Mouse (Mus musculus): ENCODE measurements around the gene Ephx3.

Gene Ephx3

DNA sequence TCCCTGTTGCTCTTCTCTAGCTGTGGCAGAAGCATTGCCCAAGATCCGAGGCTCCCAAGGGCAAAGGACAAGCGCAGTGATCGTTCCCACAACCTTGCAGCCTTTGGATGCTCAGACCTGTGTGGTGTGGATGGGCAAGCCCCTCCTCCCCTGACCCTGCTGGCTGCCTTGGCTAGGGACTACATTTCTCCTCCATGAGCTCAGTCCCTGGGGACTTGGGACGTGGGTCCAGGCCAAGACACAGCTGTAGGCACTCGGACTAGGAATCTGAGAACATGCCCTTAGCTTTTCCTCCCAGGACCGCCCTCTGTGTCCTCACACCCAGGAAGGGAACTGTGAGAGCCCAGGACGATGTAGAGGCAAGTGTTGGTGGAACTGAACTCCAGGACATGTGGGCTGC is 16.2 kb downstream of the Ephx3 start:
- in situ Hi-C loops (cut with MboI, MseI), result no loop called here

DNA sequence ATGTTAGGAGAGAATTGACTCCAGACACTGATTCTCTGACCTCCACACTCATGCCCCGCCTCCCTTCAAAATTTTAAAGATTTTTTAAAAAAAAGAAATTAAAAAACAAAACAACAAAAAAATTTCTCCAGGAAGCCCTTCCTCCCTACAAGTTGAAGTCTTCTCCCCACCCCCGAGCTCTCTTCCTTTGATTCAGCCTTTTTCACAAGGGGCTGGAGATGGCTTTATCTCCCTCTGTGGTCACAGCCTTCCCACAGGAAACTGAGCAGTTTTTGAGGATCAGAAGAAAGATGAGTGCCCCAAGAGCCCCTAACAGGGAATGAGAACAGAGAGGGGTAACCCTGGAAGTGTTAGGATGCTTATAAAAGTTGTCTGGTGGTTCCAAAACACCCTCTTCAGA is 16.9 kb downstream of the Ephx3 start:
- in situ Hi-C loops (cut with MboI, MseI), result no loop called here

DNA sequence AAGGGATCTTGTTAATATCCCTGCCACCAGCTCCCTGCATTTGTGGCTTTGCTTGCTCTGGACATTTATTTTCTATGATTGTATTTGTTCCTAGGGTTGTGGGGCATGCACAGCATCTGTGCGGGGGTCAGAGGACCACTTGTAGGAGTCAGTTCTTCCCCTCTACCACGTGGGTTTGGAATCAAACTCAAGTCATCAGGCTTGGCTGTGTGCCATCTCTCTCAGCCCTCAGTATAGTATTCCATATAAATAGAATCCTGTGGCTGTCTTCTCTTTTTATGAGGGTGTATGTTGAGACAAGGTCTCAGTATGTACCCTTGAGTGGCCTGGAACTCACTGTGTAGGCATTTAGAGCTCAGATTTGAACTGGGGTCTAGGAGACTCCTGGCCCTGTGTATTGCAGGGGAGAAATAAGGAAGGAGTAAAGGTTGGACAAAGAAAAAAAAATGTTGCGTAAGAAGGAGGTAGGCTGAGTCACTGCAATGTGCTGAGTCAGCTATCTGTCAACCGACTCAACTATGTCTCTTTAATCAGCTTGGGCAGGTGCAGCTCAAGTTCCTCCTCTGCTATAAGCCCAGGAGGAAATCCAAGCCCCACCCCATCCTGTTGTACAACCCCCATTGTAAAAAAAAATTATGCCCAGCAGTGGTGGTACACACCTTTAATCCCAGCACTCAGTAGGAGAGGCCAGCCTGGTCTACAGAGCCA is 19.7 kb downstream of the Ephx3 start:
- in situ Hi-C loops (cut with MboI, MseI), result no loop called here

DNA sequence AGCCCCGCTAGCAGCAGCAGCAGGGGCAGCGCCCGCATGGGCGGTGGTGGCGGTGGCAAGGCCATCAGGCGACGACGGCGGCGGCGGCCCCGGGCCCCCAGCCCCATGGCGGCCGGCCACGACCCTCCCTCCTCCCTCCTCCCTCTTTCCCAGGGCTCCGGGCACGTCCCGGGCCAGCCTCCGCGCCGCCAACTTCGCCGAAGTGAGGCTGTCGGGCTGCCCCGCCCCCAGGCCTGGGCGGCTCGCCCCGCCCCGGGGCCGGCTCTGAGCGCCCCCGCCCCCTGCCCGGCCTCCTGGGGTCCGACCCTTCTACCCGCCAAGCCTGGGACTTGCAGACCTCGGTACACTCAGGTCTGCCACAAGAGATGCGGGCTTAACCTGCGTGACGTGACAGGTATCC is 22.7 kb downstream of the Ephx3 start, which contains the start of gene Notch3:
Notch3 (minus strand) TSS at position 166 of the 400 bp plus-strand sequence.
- in situ Hi-C loops (cut with MboI, MseI), result no loop called here

DNA sequence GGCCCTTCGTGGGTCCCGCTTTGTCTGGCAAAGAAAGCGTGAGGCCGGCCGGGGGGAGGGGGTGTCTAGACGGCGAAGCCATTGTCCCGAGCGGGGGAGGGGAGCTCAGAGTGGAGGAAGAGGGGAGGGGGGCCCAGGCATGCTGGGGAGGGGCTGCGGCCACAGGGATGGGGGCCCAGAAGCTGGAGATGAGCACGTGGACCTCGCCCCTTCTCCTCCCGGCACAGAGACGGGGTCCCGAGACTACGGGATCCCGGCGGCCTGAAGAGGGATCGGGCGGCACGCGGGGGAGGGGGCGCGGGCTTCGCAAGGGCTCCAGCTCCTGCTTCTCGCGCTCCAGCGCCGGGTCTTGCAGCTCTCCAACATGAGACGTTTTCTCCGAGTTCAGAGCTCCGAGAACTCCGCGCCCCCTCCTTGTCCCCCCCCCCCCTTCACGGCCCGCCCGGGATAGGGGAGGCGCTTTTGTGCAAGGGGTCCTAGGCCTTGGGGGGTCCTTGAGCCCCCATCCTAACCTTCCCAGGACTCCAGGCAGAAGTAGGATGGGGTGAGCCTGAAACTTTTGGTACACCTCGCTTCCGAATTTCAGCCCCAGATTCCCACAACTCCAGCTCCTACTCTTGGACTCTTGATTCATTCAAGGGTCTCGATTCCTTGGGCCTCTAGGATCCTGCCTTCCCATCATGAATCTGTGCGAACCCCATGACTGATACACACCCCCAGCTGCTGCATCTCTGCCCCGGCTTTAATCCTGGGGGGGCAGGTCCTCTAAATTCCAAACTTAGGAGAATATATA is 23.4 kb downstream of the Ephx3 start:
- in situ Hi-C loops (cut with MboI, MseI), result no loop called here

DNA sequence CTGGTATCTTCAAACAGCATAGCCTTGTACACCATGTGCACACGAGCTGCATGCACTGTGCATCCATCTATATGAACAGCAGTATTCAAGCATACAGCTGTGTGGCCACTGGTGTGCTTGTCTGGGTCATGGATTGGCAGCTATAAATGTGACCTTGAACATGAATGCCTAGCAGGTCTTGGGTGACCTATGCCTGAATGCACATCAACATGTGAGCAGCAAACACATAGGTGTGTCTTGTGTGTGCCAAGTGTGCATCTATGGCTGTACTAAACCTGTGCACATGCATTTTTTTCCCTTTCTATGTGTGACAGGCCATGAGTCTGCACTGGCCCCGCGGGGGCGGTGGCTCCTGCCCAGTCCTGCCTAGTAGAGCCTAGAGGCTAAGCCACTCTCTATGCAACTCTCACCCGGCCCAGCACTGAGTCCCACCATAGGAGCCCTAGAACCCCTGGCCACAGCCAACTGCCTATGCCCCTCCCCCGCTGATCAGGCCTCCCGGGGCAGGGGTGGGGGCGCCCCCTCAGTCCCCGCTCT is 24.0 kb downstream of the Ephx3 start:
- in situ Hi-C loops (cut with MboI, MseI), result no loop called here

DNA sequence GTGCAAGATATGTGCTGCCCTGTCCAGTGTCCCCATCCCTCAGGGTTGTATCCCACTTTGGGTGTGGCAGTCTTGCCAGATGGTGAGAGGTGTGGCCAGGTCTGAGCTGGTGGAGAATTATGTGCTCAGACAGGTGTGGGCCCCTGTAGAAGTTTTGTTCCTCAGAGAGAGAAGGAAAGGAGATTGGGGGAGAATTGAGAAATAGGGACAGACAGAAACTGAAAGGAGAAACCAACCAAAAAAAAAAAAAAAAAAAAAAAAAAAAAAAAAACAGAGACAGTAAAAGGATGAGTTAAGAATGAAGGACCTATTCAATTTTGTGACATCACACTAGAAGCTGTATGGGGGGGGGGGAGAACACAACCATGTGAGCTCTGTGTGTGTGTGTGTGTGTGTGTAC is 24.6 kb downstream of the Ephx3 start:
- in situ Hi-C loops (cut with MboI, MseI), result no loop called here

DNA sequence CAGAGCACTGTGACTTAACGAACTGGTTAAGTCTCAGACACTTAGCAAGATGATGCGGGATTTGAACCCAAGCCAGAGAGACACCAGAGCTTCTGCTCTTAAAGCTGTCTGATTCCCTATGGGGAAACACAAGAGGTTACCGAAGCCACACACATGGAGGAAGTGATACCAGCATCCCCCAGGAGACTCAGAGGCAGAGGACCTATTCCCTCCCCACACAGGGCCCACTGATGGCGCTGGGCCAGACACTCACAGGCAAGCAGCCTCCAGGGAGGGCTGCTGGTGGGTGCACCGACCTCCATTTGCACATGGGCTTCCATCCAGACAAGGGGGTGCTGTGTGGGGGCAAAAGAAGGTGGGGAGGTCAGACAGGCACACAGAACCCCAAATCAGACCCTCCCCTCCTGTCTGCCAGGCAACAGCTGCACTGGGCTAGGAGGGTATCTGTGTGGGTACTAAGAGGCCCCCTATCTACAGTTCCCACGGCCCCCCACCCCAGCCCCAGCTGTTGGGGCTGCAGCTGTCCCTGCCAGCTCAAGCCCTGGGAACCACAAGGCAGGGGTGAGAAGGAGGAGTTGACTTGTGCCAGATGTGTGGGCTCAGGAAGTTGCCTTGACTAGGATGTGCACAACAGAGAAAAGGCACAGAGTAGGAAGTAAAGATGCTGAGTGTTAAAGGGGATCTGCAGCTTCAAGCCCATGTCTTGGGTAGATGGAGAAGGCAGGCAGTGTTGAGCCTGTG is 25.3 kb downstream of the Ephx3 start:
- in situ Hi-C loops (cut with MboI, MseI), result no loop called here

DNA sequence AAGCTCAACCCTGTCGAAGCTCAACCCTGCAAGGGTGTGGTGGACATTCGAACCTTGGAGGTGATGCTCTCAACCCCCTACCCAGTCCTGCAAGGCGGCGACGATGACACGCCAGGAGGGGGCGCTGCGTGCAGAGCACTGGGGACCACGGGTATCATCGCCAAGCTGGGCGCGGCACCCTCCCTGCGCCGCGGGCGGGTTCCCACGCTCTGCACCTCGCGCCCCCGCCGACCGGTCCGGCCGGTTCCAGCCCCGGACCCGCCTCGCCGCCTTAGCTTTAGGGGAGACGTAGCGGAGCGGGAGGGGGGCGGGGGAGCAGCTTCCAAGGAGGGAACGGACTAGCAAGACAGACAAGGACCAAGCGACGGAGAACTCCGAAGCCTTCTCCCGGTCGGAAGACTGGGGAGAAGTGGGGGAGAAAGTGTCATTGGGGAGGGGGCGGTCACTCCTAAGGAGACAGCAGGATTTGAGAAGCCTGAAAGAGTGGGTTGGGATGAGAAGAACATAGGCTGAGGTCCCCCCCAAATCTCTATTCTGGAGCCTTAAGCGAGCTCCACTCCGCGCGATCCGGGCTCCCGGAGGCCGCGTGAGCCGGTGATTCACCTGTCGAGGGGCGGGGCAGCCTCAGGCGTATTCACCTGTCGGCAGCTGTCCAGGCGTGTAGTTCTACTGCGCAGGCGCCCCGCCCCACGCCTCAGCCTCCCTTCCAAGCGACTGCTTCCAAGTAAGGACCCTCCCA is 27.1 kb downstream of the Ephx3 start:
- in situ Hi-C loops (cut with MboI, MseI), result no loop called here

DNA sequence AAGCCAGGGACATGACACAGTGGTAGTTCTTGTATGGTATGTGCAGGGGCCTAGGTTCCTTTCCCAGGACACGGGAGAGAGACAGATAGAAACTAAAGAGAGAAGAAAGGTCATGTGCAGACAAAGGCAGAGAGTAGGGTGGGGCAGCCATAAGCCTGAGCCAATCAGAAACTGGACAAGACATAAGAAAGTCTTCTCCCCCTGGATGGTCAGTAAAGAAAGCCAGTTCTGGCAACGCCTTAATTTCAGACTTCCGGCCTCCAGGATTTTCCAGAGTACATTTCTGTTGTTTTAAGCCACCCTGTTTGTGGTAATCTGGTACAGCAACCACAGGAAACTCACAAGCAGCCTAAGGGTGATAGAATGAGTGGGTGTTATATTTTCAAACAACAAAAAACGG is 28.5 kb downstream of the Ephx3 start:
- in situ Hi-C loops (cut with MboI, MseI), result no loop called here

DNA sequence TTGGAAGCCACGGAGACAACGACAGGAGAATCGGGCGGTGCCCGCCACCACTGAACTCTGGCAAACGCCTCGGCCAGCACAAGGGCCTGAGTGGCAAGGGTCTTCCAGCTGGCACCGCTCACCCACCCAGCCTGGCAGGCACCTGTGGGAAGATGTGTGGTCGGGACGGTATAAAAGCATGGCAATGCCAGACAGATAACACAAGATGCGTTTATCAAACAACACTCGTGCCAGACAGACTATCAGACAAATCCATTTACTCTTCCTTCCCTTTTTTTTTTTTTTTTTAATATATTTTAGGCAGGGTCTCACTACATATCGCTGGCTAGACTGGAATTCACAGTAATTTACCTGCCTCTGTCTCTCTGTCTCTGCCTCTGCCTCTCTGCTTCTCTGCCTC is 30.5 kb downstream of the Ephx3 start:
- in situ Hi-C loops (cut with MboI, MseI), result no loop called here

DNA sequence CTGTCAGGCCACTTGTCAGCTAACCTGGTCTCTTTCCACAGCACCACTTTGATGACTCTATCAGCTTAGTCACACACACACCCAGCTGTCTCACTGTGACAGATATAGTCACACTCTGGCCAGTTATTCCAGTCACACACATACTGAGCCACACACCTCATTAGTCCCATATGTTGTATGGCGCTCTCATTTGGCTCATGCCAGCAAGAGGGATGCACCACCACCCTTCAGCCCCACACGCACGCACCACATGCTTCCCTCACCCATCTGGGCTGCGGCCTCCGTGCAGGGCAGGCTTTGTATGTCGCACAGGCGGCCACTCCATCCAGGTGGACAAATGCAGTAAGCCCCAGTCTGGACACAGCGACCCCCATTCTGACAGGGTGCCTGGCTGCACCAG is 42.6 kb downstream of the Ephx3 start:
- in situ Hi-C loops (cut with MboI, MseI), result no loop called here

DNA sequence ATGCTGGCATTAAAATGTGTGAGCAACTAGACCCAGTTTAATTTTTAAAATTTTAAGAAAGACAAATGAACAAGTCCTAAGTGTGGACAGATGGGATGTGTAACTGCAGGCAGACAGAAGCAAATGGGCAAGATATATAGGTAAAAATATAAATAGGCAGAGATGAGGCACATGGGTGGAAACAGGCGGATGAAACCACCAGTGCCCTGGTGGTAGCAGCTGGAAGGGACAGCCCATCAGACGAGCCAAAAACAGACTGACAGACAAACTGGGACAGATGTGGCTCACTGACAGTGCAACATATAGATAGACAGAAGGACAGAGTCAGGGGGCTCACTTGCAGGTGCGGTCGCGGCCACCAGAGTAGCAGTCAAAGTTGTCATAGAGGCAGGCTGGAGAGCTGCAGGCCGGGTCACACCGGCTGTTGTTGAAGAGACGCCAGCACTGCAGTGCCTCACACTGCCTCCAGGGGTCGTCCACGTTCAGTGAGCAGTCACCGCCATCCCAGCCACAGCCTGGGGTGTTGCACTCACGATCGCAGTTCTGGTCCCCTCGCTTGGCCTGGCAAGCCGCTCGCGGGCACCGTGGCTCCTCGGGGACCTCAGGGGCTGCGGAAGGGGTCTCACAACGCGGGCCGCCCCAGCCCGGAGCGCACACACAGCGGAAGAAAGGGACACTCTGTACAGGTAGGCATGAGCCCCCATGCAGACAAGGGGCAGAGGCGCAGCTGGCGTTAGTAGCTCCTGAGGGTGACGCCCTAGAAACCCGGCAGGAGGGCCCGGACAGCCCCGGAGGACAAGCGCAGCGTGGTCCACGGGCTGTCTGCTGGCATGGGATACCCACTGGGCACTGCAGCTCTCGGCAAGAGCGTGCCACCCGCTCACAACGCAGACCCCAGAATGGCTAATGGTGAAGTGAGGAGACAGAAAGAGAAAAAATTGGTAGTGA is 46.2 kb downstream of the Ephx3 start:
- in situ Hi-C loops (cut with MboI, MseI), result no loop called here

DNA sequence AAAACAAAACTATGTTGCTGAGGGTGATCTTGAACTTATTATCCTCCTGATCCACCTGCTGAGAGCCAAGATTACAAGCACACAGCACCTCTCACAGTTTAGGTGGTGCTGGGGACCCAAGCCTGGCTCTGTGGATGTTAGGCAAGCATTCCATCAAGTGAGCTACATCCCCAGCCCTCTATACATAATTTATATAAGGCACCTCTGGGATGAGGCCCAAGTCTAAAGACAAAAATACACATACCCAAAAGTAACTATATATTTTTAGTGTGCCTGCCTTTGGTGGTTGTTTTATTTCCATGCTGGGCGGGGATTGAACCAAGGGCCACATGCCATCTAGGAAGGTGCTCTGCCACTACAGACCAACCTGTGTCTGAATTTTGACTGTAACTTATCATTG is 47.1 kb downstream of the Ephx3 start:
- in situ Hi-C loops (cut with MboI, MseI), result no loop called here

All from regulatory T cell (primary cell).